Mouse (Mus musculus): ENCODE data around the gene C530008M17Rik.

Gene C530008M17Rik

DNA sequence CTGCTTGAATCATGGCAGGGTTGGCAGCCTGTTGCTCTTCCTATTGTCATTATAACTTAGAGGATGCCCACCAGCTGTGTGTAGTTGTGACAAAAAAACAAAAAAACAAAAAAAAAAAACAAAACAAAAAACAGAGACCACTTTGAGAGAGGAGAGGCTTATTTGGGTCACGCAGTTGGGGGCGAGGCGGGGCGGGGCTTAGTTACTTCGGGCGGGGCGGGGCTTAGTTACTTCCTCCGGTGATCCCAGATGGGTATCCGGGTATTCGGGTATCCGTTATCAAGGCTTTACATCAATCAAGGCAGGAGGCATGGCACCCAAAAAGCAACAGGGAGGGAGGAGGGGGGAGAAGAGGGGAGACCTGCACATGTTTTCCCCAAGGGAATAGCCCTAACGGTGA lies 46.3 kb downstream of the C530008M17Rik start:
- no peak for DNase-seq (ENCODE audit: low spot score)

DNA sequence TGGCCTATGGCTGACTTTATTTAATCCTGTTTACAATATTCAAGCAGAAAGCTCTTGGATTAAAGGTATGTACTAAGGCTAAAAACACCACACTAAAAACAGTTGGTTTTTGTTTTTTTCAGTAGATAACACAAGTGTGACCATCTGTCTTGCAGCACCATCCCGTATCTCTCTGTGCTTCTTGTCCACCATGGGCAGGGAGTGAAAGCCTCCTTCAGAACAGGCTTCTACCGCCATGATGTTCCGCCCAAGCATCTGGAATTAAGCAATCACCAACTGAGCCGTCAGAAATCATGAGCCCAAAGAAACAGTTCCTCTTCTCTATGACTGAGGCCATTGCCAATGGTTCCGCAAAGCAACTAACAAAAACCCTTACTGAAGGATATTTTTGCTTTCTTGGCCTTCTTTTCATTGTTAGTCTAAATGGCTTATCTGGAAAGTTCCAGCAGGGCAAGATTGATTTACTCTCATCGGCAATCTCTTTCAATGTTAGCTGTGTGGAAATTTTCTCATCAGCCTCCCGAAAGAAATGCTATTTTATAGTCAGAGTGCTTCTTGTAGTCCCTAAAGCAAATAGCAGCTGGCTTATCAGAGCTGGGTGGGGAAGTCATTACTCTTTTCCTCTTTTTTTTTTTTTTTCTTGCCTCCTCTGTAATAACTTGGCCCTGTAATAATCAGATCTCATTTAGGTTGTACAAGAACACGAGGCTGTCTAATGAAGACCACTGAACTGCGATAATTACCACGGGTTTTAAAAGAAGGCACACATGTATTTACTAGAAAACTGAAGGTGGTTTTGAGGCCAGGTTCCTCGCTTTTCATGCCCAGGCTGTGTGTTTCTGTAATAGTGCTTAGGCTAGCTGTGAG lies 49.2 kb downstream of the C530008M17Rik start:
- DNase-seq (ENCODE audit: low spot score) = no peak

DNA sequence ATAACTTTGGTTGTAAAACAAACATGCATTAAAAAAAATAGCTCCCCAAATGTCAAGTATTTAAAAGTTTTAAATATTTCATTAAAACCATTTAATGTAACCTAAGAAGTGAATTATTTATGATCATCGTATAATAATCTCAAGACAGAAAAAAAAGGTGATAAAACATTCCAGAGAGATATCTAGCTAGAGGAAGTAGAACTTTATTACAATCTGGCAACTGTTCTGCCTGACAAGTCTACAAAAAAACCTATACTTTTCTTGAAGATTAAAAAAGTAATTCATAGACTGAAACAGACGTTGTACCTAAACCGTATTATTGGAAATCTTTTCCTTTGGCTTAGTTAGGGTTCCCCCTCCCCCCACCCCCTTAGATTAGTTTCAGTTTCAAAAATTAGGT lies 50.8 kb downstream of the C530008M17Rik start:
- no peak for DNase-seq (ENCODE audit: low spot score)

DNA sequence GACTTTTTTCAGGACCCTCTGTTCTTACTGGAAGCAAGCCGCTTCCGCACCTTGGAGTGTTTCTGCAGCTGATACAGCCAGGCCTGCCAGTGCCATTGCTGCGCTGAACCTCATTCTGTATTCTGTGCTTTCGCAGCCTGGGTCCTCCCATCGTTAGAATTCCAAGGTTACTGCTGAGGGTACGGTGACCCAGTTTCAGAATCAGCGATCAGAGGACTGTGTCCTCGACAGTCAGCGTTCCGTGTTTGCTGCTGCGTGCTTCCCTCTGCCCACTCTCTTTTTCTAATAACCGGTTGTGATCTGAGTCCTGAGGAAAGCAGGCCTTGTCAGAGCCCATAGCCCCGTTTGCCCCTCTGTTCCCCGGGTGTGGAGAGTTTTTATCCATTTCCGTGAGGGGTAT lies 51.7 kb downstream of the C530008M17Rik start:
- no peak for DNase-seq (ENCODE audit: low spot score)

DNA sequence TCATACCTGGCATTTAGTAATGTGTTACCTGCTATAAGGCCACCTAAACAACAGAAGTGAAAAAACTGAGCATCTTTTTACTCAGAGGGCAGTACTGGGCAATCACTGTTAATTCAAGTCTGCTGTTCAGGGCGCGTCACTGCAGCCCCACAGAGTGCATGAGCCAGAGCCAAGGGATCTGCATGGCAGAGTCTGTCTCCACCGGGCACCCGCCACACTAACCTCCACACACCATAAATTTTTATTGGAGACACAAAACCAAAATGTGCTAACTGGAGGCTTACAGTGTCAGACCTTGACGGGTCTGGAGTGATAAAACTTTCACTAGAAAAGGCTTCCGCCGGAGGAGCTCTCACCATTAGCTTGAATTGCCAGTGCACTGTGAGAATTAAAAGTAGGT lies 57.4 kb downstream of the C530008M17Rik start:
- no peak for DNase-seq (ENCODE audit: low spot score)

DNA sequence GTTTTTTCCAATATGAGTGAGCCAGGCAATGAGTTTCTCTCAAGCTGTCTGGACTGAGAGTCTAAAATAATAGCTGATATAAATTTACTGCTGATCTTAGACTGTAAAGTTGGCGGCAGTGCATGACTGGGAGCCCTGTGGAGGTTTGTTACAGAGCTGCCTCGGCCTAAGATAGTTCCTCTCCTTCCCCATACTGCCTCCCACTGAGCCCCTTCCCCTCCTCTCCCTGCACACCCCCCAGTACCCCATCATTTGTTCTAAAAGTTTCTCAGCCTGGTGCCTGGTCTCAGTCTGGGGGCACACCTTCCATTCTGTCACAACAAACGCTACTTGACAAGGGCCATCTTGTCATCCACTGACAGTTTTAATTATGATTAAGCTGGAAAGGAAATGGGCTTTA lies 63.6 kb downstream of the C530008M17Rik start:
- no peak for DNase-seq (ENCODE audit: low spot score)

DNA sequence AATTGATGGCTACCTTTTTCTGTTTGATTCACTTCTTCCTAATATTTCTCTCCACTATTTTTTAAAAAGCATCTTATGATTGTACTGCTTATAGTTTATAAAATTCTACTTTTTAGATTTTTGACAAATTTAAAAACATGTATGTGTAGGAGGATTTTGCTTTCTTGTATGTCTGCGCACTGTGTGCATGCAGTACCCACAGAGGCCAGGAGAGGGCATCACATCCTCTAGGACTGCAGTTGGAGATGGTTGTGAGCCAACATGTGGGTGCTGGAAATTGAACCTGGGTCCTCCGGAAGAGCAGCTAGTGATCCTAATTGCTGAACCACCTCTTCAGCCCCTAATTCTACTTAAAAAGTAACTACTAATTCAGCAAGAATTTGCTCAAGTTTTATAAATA lies 68.6 kb downstream of the C530008M17Rik start:
- no peak for DNase-seq (ENCODE audit: low spot score)

DNA sequence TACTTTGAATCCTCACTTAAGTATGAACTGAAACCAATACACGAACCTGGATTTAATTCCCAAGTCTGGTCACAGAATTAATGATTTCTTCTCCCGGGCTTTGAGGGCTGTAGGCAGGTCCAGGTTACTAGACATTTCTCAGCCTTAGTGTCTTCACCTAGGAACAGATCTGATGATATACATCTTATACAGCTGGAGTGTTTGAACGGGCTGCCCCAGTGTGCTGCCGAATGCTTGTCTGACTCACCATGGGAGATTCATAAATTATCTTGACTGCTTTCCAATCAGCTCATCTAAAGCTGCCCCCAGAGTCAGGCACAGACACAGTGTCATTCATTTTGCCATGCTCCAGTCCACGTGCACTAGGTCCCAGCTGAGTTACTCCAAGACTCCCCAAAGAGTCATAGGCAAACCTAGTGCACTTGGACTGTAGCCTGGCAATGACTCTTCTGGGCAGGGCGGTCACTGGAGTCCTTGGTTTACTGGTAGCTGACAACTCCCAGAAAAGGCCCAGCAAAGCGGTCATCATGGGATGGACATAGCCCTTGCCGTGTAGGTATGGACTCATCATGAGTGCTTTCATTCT lies 70.3 kb downstream of the C530008M17Rik start:
- DNase-seq (ENCODE audit: low spot score) = no peak

DNA sequence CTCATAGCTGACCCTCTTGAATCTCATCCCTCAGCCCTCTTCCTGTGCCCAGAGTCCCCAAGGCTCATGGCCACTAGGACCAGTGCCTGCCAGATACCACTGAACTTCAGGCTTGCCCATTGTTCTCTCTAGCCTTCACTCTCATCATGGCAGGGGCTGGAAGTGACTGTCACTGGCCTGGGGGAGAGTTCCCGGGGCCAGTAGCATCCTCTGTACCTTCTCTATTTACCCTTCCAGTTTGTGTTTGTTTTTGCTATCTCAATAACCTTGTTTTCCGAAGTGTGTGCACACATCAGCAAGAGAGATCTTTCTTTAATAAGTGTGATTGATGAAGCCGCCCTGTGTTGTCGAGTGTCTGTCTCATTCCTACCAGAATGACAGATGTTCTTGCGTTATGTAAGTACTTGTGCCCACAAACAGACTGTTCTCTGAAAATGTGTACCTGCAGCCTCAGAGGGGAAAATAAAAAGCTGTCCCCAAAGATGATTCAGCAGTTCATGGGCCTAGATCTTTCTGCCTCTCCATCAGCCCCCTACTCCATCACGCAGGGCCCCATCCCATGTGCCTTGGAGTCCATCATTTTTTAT lies 76.8 kb downstream of the C530008M17Rik start:
- no peak for DNase-seq (ENCODE audit: low spot score)

DNA sequence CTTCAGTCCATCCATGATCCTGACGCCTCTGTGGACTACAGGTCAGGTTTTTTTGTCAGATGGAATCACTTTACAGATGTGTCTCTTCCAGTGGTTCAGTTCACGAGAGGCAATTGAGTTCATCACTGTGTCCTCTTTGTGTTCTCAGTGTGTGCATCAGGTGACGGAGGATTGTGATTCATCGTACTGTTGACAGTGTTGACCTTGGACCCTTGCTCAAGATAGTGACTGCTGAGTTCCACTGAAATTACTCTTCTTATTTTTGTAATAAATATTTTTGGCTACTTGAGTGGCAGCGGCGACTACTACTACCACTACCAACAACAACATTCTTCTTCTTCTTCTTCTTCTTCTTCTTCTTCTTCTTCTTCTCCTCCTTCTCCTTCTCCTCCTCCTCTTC lies 85.2 kb downstream of the C530008M17Rik start:
- no peak for DNase-seq (ENCODE audit: low spot score)

DNA sequence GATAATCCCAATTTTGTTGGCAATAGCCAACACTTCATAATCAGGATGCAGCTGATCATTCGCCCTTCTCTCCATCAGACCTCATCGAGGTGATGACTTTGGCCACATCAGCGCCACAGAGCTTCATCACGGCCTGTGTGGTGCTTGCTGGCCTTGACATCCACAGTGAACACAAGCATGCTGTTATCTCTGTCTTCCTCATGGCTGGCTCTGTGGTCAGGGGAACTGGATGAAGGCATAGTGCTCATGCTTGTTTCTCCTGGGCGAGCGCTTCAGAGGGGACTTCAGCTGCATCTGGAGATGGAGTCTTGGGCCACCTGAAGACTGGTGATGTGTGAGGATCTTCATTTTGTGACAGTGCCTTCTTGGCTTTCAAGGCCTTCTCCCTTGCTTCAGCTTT lies 85.8 kb downstream of the C530008M17Rik start:
- DNase-seq (ENCODE audit: low spot score) = no peak

DNA sequence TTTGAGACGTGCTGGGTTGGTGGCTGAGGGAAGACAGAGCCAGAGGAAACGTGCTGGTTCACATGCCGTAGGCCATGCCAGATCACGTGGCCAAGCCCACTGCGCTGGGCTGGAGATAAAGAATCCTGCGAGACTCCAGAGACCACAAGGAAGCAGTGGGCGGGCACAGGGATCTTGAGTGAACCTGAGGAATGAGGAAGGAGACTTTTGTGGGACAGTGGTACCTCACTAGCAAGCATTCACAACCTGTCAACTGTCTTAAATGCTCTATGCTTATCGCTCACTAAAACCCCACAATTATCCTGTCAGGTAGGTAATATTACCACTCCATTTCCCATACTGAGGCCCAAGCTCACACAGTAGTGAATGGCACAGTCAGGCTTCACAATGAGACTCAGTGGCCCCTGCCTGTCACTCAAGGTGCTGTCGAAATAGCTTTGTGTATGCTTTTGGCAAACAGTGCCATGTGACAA lies 88.5 kb downstream of the C530008M17Rik start:
- no peak for DNase-seq (ENCODE audit: low spot score)

DNA sequence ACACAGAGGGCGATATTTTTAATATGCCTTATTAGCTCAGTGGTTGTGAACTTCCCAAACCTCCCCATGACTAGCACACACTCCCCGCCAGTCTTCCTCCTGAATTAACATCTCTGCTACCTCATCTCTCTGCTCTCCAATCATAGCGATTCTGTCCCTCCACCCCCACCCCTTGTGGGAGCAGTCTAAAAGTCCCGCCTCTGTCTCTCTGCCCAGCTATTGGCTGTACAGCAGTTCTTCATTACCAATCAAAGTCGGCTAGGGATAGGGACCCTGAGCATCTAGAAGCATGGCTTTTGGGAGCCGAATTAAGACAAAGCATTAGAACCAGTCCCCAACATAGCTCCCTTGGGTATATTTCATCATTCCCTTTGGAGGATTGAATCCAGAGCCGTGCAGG lies 91.5 kb downstream of the C530008M17Rik start:
- DNase-seq (ENCODE audit: low spot score) = no peak

DNA sequence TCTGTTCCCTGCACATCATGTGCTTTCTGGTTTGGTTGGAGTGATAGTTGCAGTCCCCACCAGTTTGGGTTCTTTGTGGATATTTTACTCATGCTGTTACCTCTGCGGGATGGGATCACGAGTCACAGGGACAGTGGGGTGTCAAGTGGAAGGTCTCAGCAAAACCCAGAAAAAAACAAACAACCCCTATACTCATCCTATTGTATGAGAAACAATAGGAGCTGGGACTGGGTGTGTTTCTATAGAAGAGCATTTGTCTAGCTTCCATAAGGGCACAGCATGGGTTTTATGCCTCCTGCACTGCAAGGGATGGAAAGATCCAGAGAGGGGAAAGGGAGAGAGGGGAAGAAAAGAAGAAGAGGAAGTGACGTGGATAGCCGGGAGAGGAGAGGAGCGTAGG lies 96.0 kb downstream of the C530008M17Rik start:
- DNase-seq (ENCODE audit: low spot score) = no peak

DNA sequence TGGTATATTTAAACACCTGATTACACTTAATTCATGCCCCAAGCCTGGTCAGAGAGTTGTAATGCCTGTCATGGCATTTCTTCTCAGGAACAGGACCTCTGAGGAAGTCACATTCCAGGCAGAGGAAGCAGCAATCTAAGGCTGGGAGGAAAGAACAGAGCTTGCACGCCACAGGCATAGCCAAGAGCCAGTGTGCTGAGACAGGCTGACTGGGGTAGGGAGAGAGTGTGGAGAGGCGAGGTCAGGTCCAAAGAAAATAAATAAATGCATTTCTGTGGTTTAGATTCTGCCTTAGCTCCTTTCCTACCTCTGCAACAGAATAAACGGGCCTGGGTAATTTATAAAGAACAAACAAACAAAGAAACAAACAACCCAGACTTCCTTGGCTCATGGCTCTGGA lies 104.0 kb downstream of the C530008M17Rik start:
- no peak for DNase-seq (ENCODE audit: low spot score)

DNA sequence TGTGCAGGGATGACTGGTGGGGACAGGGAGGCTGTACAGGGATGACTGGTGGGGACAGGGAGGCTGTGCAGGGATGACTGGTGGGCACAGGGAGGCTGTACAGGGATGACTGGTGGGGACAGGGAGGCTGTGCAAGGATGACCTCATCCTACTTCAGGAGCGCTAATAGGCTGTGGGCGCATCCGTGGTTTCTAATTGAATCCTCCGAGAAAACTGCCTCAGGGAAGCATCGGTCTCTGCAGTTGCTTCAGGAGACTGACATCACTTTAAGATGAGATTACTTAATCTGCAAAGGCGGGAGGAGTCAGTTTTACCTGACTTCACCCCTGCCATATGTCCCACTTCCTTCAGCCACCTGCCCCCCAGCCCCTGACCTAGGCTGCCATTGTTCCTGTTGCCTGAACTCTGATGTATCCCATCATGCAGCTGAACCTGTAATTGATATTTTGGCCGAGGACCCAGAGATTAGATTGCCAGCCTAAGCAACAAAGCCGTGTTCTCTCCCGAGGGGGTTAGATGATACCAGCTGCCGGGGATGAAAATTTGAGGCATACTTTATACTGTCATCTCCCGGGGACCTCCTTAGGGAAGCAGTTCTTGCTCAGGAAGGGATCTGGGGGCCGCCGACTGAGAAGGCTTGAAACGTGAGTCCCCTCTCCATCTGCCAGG lies 105.9 kb downstream of the C530008M17Rik start:
- no peak for DNase-seq (ENCODE audit: low spot score)

DNA sequence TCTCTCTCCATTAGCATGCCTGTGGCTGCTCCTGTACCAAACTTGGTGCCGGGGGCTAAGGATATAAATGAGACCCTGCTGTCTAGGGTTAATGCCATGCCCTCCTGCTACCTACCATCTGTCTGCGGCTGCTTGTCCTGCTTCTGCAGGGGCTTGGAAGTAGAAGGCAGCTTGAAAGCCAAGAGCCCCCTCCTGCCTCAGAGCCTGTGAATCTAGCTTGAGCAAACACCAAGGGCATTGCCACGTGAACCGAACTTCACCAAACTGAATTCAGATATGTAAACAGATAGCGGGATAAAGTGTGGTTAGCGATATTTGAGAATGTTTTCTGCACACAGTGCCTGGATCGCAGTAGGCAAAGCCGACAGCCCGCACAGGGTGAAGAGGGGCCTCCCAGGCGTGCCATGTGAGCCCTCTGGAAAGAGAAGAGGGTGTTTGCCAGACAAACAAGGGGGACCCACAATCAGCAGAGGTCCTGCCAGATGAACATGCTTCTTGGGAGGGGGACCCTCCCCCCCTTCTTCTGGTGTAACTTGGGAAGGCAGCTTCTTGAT lies 106.9 kb downstream of the C530008M17Rik start:
- no peak for DNase-seq (ENCODE audit: low spot score)

DNA sequence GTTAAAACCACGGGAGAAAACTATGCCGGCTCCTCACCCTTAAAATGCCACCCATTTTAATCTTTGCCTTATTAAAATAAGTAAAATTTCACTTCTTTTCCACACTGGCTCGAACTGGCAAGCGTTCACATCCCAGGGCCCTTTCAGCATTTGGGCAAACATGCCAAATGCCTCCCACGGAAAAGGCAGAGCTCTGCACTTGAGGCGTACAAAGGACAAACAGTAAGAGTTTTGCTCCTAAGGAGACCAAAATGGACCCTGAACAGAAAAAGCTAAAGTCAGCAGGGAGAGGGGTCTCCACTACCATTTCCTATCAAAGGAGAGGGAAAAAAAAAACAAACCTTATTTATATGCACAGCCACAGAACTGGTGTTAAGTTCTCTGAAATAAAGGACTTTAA lies 107.4 kb downstream of the C530008M17Rik start:
- no peak for DNase-seq (ENCODE audit: low spot score)

DNA sequence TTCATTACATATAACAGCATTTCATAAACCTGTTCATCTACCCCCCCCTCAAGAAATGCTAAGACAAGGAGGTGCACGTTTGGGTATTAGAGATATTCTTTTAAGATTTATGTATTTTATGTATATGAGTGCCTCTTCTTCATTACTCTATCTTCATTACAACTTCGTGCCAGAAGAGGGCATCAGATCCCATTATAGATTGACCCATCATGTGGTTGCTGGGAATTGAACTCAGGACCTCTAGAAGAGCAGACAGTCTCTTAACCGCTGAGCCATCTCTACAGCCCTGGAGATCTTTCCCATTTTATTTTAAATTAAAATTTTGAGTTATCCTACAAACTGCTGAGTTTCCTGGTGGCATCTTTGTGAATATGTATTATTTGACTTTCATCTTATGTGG lies 112.7 kb downstream of the C530008M17Rik start:
- DNase-seq (ENCODE audit: low spot score) = no peak

DNA sequence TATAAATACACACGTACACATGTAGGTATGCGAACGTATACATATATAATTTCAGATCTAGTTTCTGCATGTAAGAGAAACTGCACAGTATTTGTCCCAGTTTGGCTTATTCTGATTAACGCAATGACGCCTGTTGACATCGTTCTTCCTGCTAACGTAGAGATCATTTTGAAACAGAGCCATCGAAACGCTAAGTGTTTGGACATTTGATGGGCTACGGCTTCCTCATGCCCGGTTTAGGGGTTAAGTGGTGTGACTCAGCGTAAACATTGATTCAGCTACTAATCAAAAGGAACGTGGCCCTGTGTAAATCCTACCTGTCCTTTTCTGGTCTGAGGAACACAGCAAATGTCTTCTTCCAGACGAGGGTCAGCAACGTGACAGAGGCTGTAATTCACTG lies 113.3 kb downstream of the C530008M17Rik start:
- DNase-seq (ENCODE audit: low spot score) = no peak

DNA sequence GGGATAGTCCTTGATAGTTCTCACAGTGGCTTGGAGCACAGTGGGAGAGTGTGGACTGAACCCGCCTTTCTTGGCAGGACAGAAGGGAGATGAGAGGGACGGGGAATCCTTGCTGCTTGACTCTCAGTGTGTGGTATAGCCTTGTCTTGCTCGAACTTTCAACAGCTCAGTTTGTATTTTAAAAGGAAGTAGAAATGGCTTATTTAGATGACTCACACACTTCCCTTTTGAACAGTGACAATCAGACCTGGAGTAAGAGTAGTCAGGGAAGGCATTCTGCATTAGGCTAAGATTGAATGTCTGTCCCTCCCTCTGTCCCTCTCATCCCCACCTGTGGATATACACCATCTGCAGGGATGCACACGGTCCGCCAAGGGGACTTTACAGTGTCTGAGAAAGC lies 115.1 kb downstream of the C530008M17Rik start:
- DNase-seq (ENCODE audit: low spot score) = no peak

DNA sequence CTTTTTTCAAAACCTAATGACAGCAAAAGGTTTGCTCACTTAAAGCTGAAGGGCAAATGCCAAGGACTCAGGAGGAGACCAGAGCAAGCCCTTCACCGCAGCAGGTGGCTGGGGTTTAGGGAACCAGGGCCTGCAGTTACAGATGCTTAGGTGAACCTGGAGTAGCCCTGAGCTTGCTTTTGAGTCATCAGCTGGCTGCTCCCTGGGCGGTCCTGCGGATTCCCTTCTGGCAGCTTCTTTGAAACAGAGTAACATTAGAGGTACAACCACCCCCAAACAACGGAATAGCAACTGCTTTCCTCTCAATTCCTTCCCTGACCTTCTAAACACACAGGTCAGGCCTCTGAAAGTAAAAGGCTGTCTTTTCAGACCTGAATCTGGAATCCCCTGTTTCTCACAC lies 116.5 kb downstream of the C530008M17Rik start:
- no peak for DNase-seq (ENCODE audit: low spot score)

All from ovary, postnatal 10 days (tissue).